Mouse (Mus musculus) megakaryocyte, embryonic 14.5 days (primary cell): ENCODE measurements around the gene Eif2b3. TPM values are rescaled to one million over a fixed set of nuclear protein-coding genes. Genes with fewer than 3 reads are reported as not detected.

Experiments
- H3K27me3 ChIP-seq: replicated peaks from 2 replicates; pipeline ENCODE3; 2012; ENCODE audit warnings: inconsistent platforms
- H3K36me3 ChIP-seq: replicated peaks from 2 replicates; pipeline ENCODE3; 2012; ENCODE audit warnings: low read length, inconsistent platforms, mixed read lengths
- H3K4me1 ChIP-seq: 2 replicates; pipeline ENCODE4 v1.6.1; 2012; ENCODE audit warnings: inconsistent platforms
- H3K4me3 ChIP-seq: replicated peaks from 2 replicates; pipeline ENCODE3; 2012; ENCODE audit warnings: moderate library complexity, mild to moderate bottlenecking, inconsistent platforms
- H3K9me3 ChIP-seq: 2 replicates; pipeline ENCODE4 v1.6.1; 2012; ENCODE audit warnings: inconsistent platforms
- FLI1 ChIP-seq: IDR thresholded peaks from 2 replicates; pipeline ENCODE4 v1.6.1; 2012; ENCODE audit warnings: low read length, inconsistent platforms, mixed read lengths
- GATA1 ChIP-seq: IDR thresholded peaks from 3 replicates; pipeline ENCODE4 v1.6.1; 2012; ENCODE audit warnings: mixed read lengths, low read length, inconsistent platforms, borderline replicate concordance
- polyA plus RNA-seq: library from polyadenylated mRNA; stranded (reverse); fragments of >175 nt; gene quantifications from 2 replicates; pipeline ENCODE4 v1.2.3, GENCODE M21; 2012; ENCODE audit warnings: low replicate concordance; ENCODE audit not compliant: insufficient read depth

Eif2b3 gene
- polyA plus RNA-seq, 1 experiment = 5.3 TPM

- Histone ChIP-seq H3K27me3 (peaks cover 2% of the 10 kb centered on the region), H3K4me1 (peaks cover 19% of the 10 kb centered on the region), H3K4me3 (no peak overlapping the region), H3K36me3 (no peaks in the 10 kb centered on the region), H3K9me3 (peaks cover 5% of the 10 kb centered on the region; the same call in 1 of the 2 replicates)
- TF ChIP-seq FLI1 (no peak), GATA1 (no peak)
These were observed 5.6 kb upstream of the Eif2b3 start for GRCm38 (mm10) chr4:117013596-117013995.

DNA sequence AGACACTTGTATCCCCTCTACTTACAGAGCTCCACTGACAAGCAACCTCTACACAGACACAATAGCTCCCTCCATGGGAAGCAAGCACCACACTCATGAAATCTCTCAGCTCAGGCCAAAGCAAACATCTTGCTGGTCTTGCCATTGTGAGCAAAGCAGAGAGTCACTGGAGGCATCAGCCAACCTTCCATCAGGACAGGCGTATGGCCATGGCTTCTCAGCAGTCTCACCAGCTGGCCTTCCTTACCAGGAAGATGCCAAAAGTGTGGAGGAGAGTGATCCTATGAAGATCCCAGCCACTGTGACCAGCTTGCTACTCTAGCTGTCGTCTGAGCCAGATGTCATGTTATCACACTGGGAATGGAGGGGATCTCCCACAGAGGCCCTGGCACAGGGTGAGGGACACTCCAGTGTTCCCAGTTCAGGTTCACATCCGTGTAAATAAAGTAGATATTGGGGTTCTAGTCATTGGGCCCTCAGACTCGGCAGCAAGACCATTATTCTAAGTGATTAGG, 4.2 kb upstream of the Eif2b3 start:
- Histone ChIP-seq H3K4me1 (peaks cover 22% of the 10 kb centered on the region), H3K36me3 (no peaks in the 10 kb centered on the region), H3K9me3 (peaks cover 5% of the 10 kb centered on the region; the same call in 1 of the 2 replicates), H3K27me3 (no peaks in the 10 kb centered on the region), H3K4me3 (no peak overlapping the region)
- TF ChIP-seq GATA1 = no peak
- TF ChIP-seq FLI1 = no peak

- peaks cover 39% of the 10 kb centered on the region for H3K4me1 ChIP-seq
- peaks cover 9% of the 10 kb centered on the region for H3K36me3 ChIP-seq
- H3K9me3 ChIP-seq = no peaks in the 10 kb centered on the region
- TF ChIP-seq GATA1 (no peak), FLI1 (no peak)
- H3K27me3 ChIP-seq = no peaks in the 10 kb centered on the region
- H3K4me3 ChIP-seq = no peak overlapping the region
These were observed 1.5 kb upstream of the Eif2b3 start for GRCm38 (mm10) chr4:117017738-117018137.

DNA sequence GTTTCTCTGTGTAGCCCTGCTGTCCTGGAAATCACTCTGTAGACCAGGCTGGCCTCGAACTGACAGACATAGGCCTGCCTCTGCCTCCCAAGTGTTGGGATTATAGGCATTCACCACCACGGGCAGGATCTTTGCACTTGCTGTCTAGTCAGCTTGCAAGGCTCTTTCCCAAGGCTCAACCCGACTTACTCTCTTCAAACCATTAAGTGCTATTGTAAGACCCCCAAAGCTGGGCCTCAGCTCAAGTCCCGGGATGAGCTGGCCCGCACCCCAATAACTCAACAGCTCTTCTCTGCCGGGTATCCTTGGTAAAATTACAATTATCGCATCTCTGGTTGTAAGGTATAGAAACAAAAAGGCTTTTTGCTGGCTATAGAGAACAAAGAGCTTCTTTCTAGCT, 875 bp upstream of the Eif2b3 start:
- peaks cover 15% of the 10 kb centered on the region for H3K36me3 ChIP-seq
- peaks cover 39% of the 10 kb centered on the region for H3K4me1 ChIP-seq
- no peak overlapping the region for H3K4me3 ChIP-seq
- H3K27me3 ChIP-seq = no peaks in the 10 kb centered on the region
- no peaks in the 10 kb centered on the region for H3K9me3 ChIP-seq
- TF ChIP-seq FLI1 (no peak), GATA1 (no peak)

- TF ChIP-seq FLI1 (no peak), GATA1 (no peak)
- peaks cover 31% of the 10 kb centered on the region for H3K4me1 ChIP-seq
- H3K36me3 ChIP-seq = peaks cover 50% of the 10 kb centered on the region
- no peaks in the 10 kb centered on the region for H3K9me3 ChIP-seq
- H3K4me3 ChIP-seq = no peak overlapping the region
- no peaks in the 10 kb centered on the region for H3K27me3 ChIP-seq
These were observed 4.3 kb downstream of the Eif2b3 start for GRCm38 (mm10) chr4:117023469-117023868.

- Histone ChIP-seq H3K4me1 (peaks cover 12% of the 10 kb centered on the region; the same call in 1 of the 2 replicates), H3K4me3 (no peak overlapping the region), H3K9me3 (no peaks in the 10 kb centered on the region), H3K27me3 (no peaks in the 10 kb centered on the region), H3K36me3 (peaks cover 58% of the 10 kb centered on the region)
- TF ChIP-seq GATA1 (no peak), FLI1 (no peak)
These were observed 11.9 kb downstream of the Eif2b3 start for GRCm38 (mm10) chr4:117031105-117031504.

- Histone ChIP-seq H3K36me3 (peaks cover 39% of the 10 kb centered on the region), H3K4me1 (peaks cover 15% of the 10 kb centered on the region), H3K27me3 (no peaks in the 10 kb centered on the region), H3K4me3 (no peak overlapping the region), H3K9me3 (no peaks in the 10 kb centered on the region)
- no peak for TF ChIP-seq FLI1
- TF ChIP-seq GATA1 = no peak
These were observed 20.9 kb downstream of the Eif2b3 start for GRCm38 (mm10) chr4:117039925-117040687.

- TF ChIP-seq FLI1 (no peak), GATA1 (no peak)
- Histone ChIP-seq H3K36me3 (peaks cover 36% of the 10 kb centered on the region), H3K4me1 (peaks cover 14% of the 10 kb centered on the region), H3K9me3 (no peaks in the 10 kb centered on the region), H3K27me3 (no peaks in the 10 kb centered on the region), H3K4me3 (no peak overlapping the region)
These were observed 21.6 kb downstream of the Eif2b3 start for GRCm38 (mm10) chr4:117040791-117041190.

DNA sequence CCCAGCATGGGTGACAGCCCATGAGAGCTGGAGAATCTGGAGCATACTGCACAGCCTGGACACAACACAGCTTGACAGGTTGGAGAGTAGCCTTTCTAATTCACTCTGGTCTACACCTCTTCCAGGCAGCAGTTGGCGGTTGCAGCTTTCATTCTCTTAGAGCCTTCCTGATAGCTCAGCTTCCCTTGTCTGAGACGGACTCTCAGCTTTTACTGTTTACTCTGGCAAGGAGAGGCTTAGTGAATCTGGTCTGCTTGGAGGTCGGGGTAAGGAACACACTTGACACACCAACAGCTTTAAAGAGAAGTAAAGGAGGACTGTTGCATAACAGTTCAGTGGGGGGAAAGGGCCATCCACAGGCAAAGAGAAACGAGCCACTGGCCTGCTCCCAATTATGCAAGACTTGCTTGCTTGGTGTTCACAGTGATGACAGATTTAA, 22.1 kb downstream of the Eif2b3 start:
- no peak overlapping the region for H3K4me3 ChIP-seq
- TF ChIP-seq FLI1 (no peak), GATA1 (no peak)
- H3K36me3 ChIP-seq = peaks cover 36% of the 10 kb centered on the region

GRCm38 (mm10) chr4:117048836-117049235, 29.6 kb downstream of the Eif2b3 start:
- H3K4me3 ChIP-seq = no peak overlapping the region
- no peaks in the 10 kb centered on the region for H3K27me3 ChIP-seq
- H3K9me3 ChIP-seq = no peaks in the 10 kb centered on the region
- H3K36me3 ChIP-seq = peaks cover 48% of the 10 kb centered on the region
- peaks cover 5% of the 10 kb centered on the region for H3K4me1 ChIP-seq
- TF ChIP-seq GATA1 = no peak
- no peak for TF ChIP-seq FLI1

More for the DNA sequence above, 22.1 kb downstream of the Eif2b3 start:
- no peaks in the 10 kb centered on the region for H3K27me3 ChIP-seq
- H3K4me1 ChIP-seq = peaks cover 14% of the 10 kb centered on the region
- no peaks in the 10 kb centered on the region for H3K9me3 ChIP-seq
